Mouse (Mus musculus) embryonic facial prominence, embryonic 11.5 days (tissue): ENCODE data around the gene Tert. TPM values are rescaled to one million over a fixed set of nuclear protein-coding genes. Genes with fewer than 3 reads are reported as not detected.
A peak's percentile ranks its signal among the peaks of the same experiment; 100 is the strongest.

ENCODE experiments used
- ATAC-seq: fragments of 200-750 bp; cut with Nextera tagmentation; replicated peaks from 2 replicates; pipeline ENCODE4 v1.8.0; 2017; ENCODE audit warnings: low read depth; ENCODE audit not compliant: insufficient number of reproducible peaks, low FRiP score, low TSS enrichment
- DNase-seq: peaks from one replicate; pipeline ENCODE4 v3.0.0-alpha.2; 2015; ENCODE audit warnings: low spot score
- H3K27ac ChIP-seq: fragments of 300-500 bp; sonication (generic); replicated peaks from 2 replicates; pipeline ENCODE4 v1.5.1; 2014; ENCODE audit warnings: mild to moderate bottlenecking, low read depth, low read length, control low read depth
- H3K27me3 ChIP-seq: fragments of 300-500 bp; sonication (generic); 2 replicates; pipeline ENCODE4 v1.6.1; 2014; ENCODE audit warnings: mild to moderate bottlenecking, low read length, moderate library complexity, mixed read lengths; ENCODE audit not compliant: control insufficient read depth, insufficient read depth
- H3K36me3 ChIP-seq: fragments of 300-500 bp; sonication (generic); replicated peaks from 2 replicates; pipeline ENCODE4 v1.6.1; 2014; ENCODE audit warnings: low read depth, mild to moderate bottlenecking, low read length, moderate library complexity, mixed read lengths; ENCODE audit not compliant: control insufficient read depth, insufficient read depth
- H3K4me1 ChIP-seq: fragments of 300-500 bp; sonication (generic); 2 replicates; pipeline ENCODE4 v1.6.1; 2014; ENCODE audit warnings: low read length, mixed read lengths; ENCODE audit not compliant: control insufficient read depth, insufficient read depth
- H3K4me2 ChIP-seq: fragments of 300-500 bp; sonication (generic); 2 replicates; pipeline ENCODE4 v1.6.1; 2014; ENCODE audit warnings: low read depth, mild to moderate bottlenecking, control low read depth, low read length, moderate library complexity
- H3K4me3 ChIP-seq: fragments of 300-500 bp; sonication (generic); 2 replicates; pipeline ENCODE4 v1.5.1; 2014; ENCODE audit warnings: low read depth, low read length, control low read depth
- H3K9ac ChIP-seq: fragments of 300-500 bp; sonication (generic); replicated peaks from 2 replicates; pipeline ENCODE4 v1.6.1; 2014; ENCODE audit warnings: mild to moderate bottlenecking, control low read depth, low read length
- H3K9me3 ChIP-seq: fragments of 300-500 bp; sonication (generic); replicated peaks from 2 replicates; pipeline ENCODE4 v1.6.1; 2016; ENCODE audit warnings: mild to moderate bottlenecking, low read length, inconsistent platforms, mixed read lengths; ENCODE audit not compliant: control insufficient read depth
- WGBS: fragments of 180-500 bp; shearing (Covaris S2); extraction: QIAGEN DNeasy Blood & Tissue Kit; methylation state at CpG from one replicate; pipeline ENCODE4 v1.1.7; 2014; 5-methylcytosine and 5-hydroxymethylcytosine counted together
- polyA plus RNA-seq: library from polyadenylated mRNA; unstranded; fragments of >200 nt; fragmentation: Nextera tagmentation; extraction: Ambion mirVana; gene quantifications from 2 replicates; pipeline ENCODE4 v1.2.1, GENCODE M21; 2014

Gene Tert
- polyA plus RNA-seq, result 3.3 and 3.8 TPM in 2 replicates

DNA sequence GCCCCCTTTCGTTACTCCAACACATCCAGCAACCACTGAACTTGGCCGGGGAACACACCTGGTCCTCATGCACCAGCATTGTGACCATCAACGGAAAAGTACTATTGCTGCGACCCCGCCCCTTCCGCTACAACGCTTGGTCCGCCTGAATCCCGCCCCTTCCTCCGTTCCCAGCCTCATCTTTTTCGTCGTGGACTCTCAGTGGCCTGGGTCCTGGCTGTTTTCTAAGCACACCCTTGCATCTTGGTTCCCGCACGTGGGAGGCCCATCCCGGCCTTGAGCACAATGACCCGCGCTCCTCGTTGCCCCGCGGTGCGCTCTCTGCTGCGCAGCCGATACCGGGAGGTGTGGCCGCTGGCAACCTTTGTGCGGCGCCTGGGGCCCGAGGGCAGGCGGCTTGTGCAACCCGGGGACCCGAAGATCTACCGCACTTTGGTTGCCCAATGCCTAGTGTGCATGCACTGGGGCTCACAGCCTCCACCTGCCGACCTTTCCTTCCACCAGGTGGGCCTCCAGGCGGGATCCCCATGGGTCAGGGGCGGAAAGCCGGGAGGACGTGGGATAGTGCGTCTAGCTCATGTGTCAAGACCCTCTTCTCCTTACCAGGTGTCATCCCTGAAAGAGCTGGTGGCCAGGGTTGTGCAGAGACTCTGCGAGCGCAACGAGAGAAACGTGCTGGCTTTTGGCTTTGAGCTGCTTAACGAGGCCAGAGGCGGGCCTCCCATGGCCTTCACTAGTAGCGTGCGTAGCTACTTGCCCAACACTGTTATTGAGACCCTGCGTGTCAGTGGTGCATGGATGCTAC lies at the start of gene Tert:
TSS of gene Tert (plus strand) at position 167 of the 805 bp plus-strand sequence.
- DNase-seq (peak; percentile 86), ATAC-seq (peak; percentile 84)
- no peaks in the 10 kb centered on the region; the same call in 1 of the 2 replicates for H3K4me1 ChIP-seq
- H3K36me3 ChIP-seq, result no peaks in the 10 kb centered on the region; the same call in 1 of the 2 replicates
- H3K27ac ChIP-seq, result no peak within 1 kb of the TSS
- 11% methylated on average over 47 of the region's 47 CpGs for WGBS
- H3K27me3 ChIP-seq, result no peaks in the 10 kb centered on the region
- no peaks in the 10 kb centered on the region for H3K9me3 ChIP-seq
- H3K4me3 ChIP-seq, result peak within 1 kb of the TSS; percentile 59
- H3K9ac ChIP-seq, result peak within 1 kb of the TSS; percentile 85
- peak within 1 kb of the TSS; percentile 92 for H3K4me2 ChIP-seq

DNA sequence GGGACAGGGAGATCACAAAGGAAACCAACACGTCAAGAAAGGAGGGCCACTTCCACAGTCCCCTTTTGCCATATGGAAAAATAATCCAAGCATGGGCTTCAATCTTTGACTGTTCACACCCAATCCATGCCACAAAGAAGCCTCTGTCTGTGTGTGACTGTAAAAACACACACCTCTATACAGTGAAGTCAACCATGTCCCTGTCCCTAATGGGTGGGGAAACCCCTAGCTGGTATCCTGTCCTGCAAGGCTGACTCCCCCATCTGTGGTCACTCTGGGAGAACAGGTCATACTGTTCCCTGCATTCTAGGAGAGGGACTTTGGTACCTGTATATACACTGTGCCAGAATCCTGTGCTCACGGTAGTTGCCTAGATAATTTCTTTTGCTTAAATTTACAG lies 49.4 kb upstream of the Tert start:
- H3K4me3 ChIP-seq, result no peak overlapping the region
- H3K27me3 ChIP-seq, result no peaks in the 10 kb centered on the region
- ATAC-seq (no peak), DNase-seq (no peak)
- no peak overlapping the region for H3K9ac ChIP-seq
- no peaks in the 10 kb centered on the region for H3K4me1 ChIP-seq
- H3K36me3 ChIP-seq, result no peaks in the 10 kb centered on the region
- no peaks in the 10 kb centered on the region for H3K9me3 ChIP-seq
- H3K4me2 ChIP-seq, result no peak overlapping the region
- H3K27ac ChIP-seq, result no peak overlapping the region
- WGBS, result 73% methylated on average over 2 of the region's 2 CpGs

DNA sequence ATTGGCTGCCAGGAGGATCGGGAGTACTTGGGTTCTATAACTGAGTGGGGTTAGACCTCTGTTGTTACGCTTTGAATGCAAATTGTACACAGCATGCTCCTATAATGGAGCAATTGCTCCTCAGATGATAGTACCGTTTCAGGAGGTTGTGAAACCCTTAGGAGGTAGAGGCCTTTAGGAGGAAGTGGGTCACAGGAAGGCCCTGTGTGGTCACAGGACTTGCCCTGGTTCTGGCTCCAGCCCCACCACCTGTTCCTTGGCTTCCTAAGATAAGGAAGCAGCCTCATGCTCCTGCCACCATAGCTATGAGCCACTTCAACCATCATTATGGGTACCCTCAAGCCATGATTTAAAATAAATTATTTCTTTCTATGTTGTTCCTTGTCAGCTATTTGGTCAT lies 35.2 kb upstream of the Tert start:
- Histone ChIP-seq H3K27me3 (no peaks in the 10 kb centered on the region), H3K9me3 (no peaks in the 10 kb centered on the region), H3K36me3 (no peaks in the 10 kb centered on the region), H3K9ac (no peak overlapping the region), H3K27ac (no peak overlapping the region), H3K4me2 (no peak overlapping the region), H3K4me3 (no peak overlapping the region), H3K4me1 (no peaks in the 10 kb centered on the region)
- WGBS, result 78% methylated on average over 3 of the region's 3 CpGs
- DNase-seq (no peak), ATAC-seq (no peak)

DNA sequence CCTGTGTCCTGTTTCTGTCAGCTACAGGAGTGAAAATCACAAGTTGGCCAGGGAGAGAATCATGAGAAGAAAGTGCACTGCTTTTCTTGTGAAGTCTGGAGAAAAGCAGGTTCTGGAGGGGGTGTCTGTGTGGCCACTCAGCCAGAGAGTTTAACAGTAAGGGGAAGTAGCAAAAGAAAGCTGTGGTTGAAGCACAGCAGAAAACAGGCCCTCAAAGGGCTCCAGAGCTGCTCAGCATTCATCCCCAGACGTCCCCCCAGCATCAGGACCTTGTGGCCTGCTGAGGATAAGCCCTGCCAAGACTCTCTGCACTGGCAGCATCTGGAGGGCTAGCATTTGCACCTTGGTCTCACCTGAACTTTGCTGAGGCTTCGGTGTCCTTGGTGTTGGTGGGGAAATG lies 34.2 kb upstream of the Tert start:
- DNase-seq (no peak), ATAC-seq (no peak)
- WGBS, result 47% methylated on average over 2 of the region's 2 CpGs
- Histone ChIP-seq H3K9ac (no peak overlapping the region), H3K4me3 (no peak overlapping the region), H3K4me1 (no peaks in the 10 kb centered on the region), H3K4me2 (no peak overlapping the region), H3K9me3 (no peaks in the 10 kb centered on the region), H3K36me3 (no peaks in the 10 kb centered on the region), H3K27me3 (no peaks in the 10 kb centered on the region), H3K27ac (no peak overlapping the region)

DNA sequence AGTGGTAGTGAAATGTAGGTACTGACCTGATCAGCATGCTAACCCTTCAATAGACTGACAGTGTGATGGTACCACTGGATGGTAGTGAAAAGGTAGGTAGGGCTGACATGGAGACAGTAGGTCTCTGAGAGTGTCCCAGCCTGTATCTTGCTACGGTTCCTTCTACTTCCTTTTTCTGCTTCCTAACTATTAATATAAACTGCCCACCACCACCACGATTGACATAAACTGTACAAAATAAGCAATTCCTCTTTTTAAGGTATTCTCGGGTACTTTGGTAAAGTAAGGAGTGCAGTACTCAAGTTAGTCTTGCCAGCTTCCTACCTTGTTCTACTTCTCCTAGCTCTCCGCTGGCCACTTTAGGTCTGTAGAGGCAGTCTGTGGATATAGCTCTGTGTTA lies 30.4 kb upstream of the Tert start:
- no peaks in the 10 kb centered on the region for H3K4me1 ChIP-seq
- H3K27me3 ChIP-seq, result no peaks in the 10 kb centered on the region
- H3K4me3 ChIP-seq, result no peak overlapping the region
- no peak for ATAC-seq
- H3K36me3 ChIP-seq, result no peaks in the 10 kb centered on the region
- no peak overlapping the region for H3K4me2 ChIP-seq
- DNase-seq, result no peak
- H3K9ac ChIP-seq, result no peak overlapping the region
- WGBS, result 74% methylated on average over 4 of the region's 4 CpGs
- no peaks in the 10 kb centered on the region for H3K9me3 ChIP-seq
- H3K27ac ChIP-seq, result no peak overlapping the region

DNA sequence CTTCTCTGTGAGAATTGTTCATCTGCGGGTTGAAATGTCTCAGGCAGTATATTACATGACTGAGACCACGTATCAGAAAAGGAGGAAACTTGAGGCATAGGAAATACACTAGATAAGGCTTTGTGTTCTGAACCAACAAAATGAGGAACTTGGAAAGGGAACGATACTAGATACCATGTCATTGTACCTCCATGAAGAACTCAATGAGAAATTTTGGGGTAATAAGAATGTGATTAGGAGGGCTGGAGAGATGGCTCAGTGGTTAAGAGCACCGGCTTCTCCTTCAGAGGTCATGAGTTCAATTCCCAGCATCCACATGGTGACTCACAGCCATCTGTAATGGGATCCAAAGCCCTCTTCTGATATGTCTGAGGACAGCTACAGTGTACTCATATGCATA lies 26.5 kb upstream of the Tert start:
- 82% methylated on average over 4 of the region's 4 CpGs for WGBS
- Histone ChIP-seq H3K4me2 (no peak overlapping the region), H3K36me3 (no peaks in the 10 kb centered on the region), H3K9ac (no peak overlapping the region), H3K9me3 (no peaks in the 10 kb centered on the region), H3K27ac (no peak overlapping the region), H3K4me3 (no peak overlapping the region), H3K4me1 (no peaks in the 10 kb centered on the region), H3K27me3 (no peaks in the 10 kb centered on the region)
- ATAC-seq (no peak), DNase-seq (no peak)

DNA sequence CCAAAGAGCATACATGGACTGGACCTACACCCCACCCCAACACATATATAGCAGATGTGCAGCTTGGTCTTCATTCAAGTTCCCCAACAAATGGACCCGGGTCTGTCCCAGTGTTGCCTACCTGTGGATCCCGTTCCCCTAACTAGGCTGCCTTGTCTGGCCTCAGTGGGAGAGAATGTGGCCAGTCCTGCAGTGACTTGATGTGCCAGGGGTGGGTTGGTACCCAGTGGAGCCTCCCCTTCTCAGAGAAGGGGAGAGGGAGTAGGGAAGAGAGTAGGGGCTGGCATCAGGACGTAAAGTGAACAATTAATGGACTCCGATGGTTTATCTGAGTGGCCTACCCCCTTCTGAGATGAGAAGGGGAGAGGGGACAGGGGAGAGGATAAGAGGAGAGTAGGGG lies 23.7 kb upstream of the Tert start:
- H3K4me2 ChIP-seq, result peak overlapping the region; percentile 89
- H3K36me3 ChIP-seq, result no peaks in the 10 kb centered on the region; the same call in 1 of the 2 replicates
- H3K27me3 ChIP-seq, result no peaks in the 10 kb centered on the region
- H3K4me3 ChIP-seq, result peak overlapping the region; percentile 76
- no peaks in the 10 kb centered on the region for H3K9me3 ChIP-seq
- peak overlapping the region; percentile 86 for H3K9ac ChIP-seq
- no peaks in the 10 kb centered on the region for H3K4me1 ChIP-seq
- no peak overlapping the region for H3K27ac ChIP-seq
- no peak for DNase-seq
- ATAC-seq, result no peak
- WGBS, result 54% methylated on average over 4 of the region's 4 CpGs

DNA sequence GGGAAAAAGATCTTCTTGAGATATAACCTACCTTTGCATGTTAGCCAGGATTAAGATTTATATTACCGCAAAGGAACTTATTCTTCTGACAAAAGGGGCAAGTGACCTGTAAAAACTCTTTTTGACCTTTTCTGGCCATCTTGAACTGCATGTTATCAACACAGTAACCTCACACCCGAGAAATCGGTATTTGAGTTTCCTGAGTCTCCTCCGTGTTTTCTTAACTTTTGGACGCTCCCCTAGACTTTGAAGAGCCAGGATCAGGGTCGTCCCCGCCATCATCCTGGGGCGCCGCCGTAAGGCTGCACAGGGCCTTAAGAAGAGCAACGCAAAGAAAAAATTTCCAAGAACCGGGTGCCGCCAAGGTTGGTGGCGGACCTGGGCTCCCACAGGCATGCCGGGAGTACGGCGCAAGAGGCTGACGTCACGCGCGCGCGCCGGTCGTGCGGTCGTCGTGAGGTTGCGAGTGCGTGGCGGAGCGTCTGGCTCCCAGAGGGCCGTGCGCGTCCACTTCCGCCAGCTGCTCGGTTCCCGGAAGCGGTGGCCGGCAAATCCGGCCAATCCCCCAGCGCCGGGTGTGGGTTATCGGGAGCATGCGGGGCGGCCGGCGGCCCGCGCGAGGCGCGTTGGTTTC lies 23.1 kb upstream of the Tert start, which contains the start of gene Clptm1l:
TSS of gene Clptm1l (plus strand) at position 485 of the 634 bp plus-strand sequence.
- Histone ChIP-seq H3K9ac (peak within 1 kb of the TSS; percentile 86), H3K9me3 (no peaks in the 10 kb centered on the region), H3K4me3 (peak within 1 kb of the TSS; percentile 76), H3K27me3 (no peaks in the 10 kb centered on the region), H3K4me1 (no peaks in the 10 kb centered on the region), H3K36me3 (no peaks in the 10 kb centered on the region; the same call in 1 of the 2 replicates), H3K4me2 (peak within 1 kb of the TSS; percentile 89), H3K27ac (peak within 1 kb of the TSS; percentile 14; the same call in 1 of the 2 replicates)
- ATAC-seq (peak; percentile 96), DNase-seq (peak; percentile 97)
- WGBS, result under 1% methylated on average over 53 of the region's 53 CpGs
